Mouse (Mus musculus): ENCODE results near the gene Lhx2. TPM values are rescaled to one million over a fixed set of nuclear protein-coding genes. Genes with fewer than 3 reads are reported as not detected.

Lhx2 gene
- polyA plus RNA-seq, 1 experiment, result 0.08 TPM

DNA sequence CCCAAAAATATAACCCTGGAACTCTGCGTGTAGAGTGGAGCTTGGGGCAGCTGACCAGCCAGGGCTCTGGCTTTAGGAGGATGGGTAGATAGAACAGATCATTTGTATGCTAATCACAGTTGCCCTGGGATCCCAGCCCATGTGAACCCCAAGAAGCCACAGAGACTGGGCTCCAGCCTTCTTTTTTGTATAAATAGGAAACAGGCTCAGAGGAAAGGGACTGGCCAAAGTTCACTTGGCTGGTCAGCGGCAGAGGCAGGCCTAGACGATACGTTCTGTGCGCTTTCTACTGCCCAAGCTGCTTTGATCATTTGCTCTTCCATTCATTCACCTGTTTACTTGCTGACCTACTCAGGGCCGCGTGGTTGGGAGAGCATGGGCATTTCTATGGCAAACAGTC is 27.1 kb downstream of the Lhx2 start:
- 47% methylated on average over 7 of the region's 7 CpGs for WGBS
- no peaks in the 10 kb centered on the region for H3K4me1 ChIP-seq (ENCODE audit: control insufficient read depth, insufficient read depth, low read length)
- no peak overlapping the region for H3K4me3 ChIP-seq (ENCODE audit: insufficient read depth, low read depth, low read length)
- no peaks in the 10 kb centered on the region for H3K36me3 ChIP-seq (ENCODE audit: control insufficient read depth, insufficient read depth, low read length)
- H3K27me3 ChIP-seq (replicated peaks; ENCODE audit: control insufficient read depth, insufficient read depth, low read length), result 0 out of 2 replicates have a peak, but pooled peaks cover 2% of the 10 kb centered on the region
- no peak overlapping the region for H3K27ac ChIP-seq (ENCODE audit: insufficient read depth, low read depth, low read length)
- TF ChIP-seq CTCF (conservative IDR thresholded peaks at IDR 0.05; ENCODE audit: insufficient read depth, insufficient read length, low read depth, low read length) (no peak), POLR2A (IDR thresholded peaks at IDR 0.05; ENCODE audit: low read depth, low read length) (no peak)
- DNase-seq, result peak; percentile 57

DNA sequence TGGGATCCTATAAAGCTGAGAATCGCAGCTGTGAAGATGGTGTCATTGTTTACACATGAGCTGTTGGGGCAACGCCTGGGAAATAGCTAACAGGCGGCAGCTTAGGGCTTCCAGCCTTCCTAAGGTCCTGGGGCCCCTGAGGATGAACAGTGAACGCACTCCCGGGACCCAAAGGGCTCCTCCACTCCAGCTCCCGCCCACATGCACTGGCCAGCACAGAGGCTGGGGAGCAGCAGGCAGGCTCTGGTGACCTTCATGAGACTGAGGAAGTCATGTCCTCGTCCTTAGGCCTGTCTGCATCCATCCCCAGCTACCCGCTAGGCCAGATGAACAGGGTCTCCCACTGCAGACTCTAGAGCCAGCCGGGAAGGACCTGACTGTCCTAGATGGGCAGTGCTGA is 27.9 kb downstream of the Lhx2 start:
- H3K27ac ChIP-seq (ENCODE audit: insufficient read depth, low read depth, low read length), result no peak overlapping the region
- no peak overlapping the region for H3K4me3 ChIP-seq (ENCODE audit: insufficient read depth, low read depth, low read length)
- TF ChIP-seq CTCF (conservative IDR thresholded peaks at IDR 0.05; ENCODE audit: insufficient read depth, insufficient read length, low read depth, low read length) (no peak), POLR2A (IDR thresholded peaks at IDR 0.05; ENCODE audit: low read depth, low read length) (no peak)
- DNase-seq, result no peak
- no peaks in the 10 kb centered on the region for H3K4me1 ChIP-seq (ENCODE audit: control insufficient read depth, insufficient read depth, low read length)
- H3K27me3 ChIP-seq (replicated peaks; ENCODE audit: control insufficient read depth, insufficient read depth, low read length), result 0 out of 2 replicates have a peak, but pooled peaks cover 2% of the 10 kb centered on the region
- WGBS, result 30% methylated on average over 9 of the region's 9 CpGs
- no peaks in the 10 kb centered on the region for H3K36me3 ChIP-seq (ENCODE audit: control insufficient read depth, insufficient read depth, low read length)

DNA sequence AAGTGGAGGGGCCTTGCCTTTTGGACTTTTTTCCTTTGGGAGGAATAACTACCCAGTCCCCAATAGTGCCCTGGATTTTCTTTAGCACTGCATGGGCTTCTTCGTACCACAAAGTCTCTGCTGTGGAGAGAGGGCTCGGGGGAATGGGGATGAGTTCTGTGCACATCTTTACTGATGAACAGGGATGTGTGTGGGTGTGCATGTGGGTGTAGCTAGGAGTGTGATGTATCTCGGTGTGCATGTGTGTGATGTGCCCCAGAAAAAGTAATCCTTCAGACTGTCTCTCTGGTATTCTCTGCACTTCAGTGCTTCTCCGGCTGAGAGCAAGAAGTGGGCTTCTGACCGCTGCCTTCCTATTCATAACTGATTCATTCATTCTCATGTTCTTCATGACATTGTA is 28.8 kb downstream of the Lhx2 start:
- WGBS, result 76% methylated on average over 5 of the region's 5 CpGs
- Histone ChIP-seq H3K27ac (ENCODE audit: insufficient read depth, low read depth, low read length) (no peak overlapping the region), H3K27me3 (replicated peaks; ENCODE audit: control insufficient read depth, insufficient read depth, low read length) (0 out of 2 replicates have a peak, but pooled peaks cover 2% of the 10 kb centered on the region), H3K36me3 (ENCODE audit: control insufficient read depth, insufficient read depth, low read length) (no peaks in the 10 kb centered on the region), H3K4me1 (ENCODE audit: control insufficient read depth, insufficient read depth, low read length) (no peaks in the 10 kb centered on the region), H3K4me3 (ENCODE audit: insufficient read depth, low read depth, low read length) (no peak overlapping the region)
- DNase-seq, result no peak
- no peak for TF ChIP-seq CTCF (conservative IDR thresholded peaks at IDR 0.05; ENCODE audit: insufficient read depth, insufficient read length, low read depth, low read length)
- TF ChIP-seq POLR2A (IDR thresholded peaks at IDR 0.05; ENCODE audit: low read depth, low read length), result no peak

DNA sequence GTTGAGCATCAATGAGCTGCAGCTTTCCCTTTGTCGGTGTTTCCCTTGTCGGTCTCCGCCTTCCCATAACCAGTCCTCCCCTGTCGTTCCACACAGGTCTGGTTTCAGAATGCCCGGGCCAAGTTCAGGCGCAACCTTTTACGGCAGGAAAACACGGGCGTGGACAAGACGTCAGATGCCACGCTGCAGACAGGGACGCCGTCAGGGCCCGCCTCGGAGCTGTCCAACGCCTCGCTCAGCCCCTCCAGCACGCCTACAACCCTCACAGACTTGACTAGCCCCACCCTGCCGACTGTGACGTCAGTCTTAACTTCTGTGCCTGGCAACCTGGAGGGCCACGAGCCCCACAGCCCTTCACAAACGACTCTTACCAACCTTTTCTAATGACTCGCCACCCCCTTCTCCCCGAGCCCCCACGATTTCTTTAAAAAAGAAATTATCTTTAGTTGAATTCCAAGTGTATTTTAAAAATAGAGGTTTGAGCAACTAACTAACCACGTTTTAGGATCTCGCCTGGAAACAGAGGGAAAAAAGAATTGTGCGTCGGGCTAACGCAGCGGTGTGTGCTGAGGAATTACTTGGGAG is 29.8 kb downstream of the Lhx2 start:
- peak overlapping the region; percentile 25 for H3K4me3 ChIP-seq (ENCODE audit: insufficient read depth, low read depth, low read length)
- no peak overlapping the region for H3K27ac ChIP-seq (ENCODE audit: insufficient read depth, low read depth, low read length)
- H3K27me3 ChIP-seq (replicated peaks; ENCODE audit: control insufficient read depth, insufficient read depth, low read length), result 0 out of 2 replicates have a peak, but pooled peaks cover 2% of the 10 kb centered on the region
- peak; percentile 57 for DNase-seq
- no peaks in the 10 kb centered on the region for H3K36me3 ChIP-seq (ENCODE audit: control insufficient read depth, insufficient read depth, low read length)
- no peak for TF ChIP-seq POLR2A (IDR thresholded peaks at IDR 0.05; ENCODE audit: low read depth, low read length)
- WGBS, result 9% methylated on average over 31 of the region's 31 CpGs
- no peaks in the 10 kb centered on the region for H3K4me1 ChIP-seq (ENCODE audit: control insufficient read depth, insufficient read depth, low read length)

DNA sequence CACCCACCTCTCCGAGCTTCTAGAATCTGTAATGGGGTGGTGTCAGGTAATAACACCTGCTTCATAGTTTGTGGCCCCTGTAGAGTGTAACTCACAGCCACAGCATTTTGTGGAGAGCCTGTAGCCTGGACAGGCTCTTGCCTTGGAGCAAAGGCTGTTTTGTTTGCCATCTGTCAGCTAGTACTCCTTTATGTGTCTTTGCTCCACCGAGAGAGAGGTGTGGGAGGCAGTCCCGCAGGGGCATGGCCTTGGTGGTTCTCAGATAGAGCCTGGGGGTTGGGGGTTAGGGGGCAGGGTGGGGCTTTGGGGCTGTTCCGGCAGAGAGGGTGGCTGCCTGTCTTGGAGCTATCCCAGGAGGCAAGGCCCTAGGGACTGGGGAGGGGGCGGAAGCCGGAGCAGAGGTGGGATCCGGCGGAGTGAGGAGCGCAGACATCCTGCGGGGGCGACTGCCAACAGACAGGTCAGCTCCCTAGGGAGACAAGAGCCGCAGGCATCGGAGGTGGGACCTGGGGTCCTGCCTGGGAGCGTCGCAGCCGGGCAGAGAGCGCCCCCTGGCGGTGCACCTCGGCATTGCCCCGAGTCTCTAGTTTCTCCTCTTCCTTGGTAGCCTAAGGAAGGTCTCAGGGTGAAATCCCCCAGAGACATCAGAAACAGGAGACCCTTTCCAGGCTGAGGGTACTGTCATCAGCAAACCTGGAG is 36.7 kb downstream of the Lhx2 start:
- Histone ChIP-seq H3K36me3 (ENCODE audit: control insufficient read depth, insufficient read depth, low read length) (no peaks in the 10 kb centered on the region), H3K27ac (ENCODE audit: insufficient read depth, low read depth, low read length) (no peak overlapping the region), H3K4me1 (ENCODE audit: control insufficient read depth, insufficient read depth, low read length) (no peaks in the 10 kb centered on the region), H3K4me3 (ENCODE audit: insufficient read depth, low read depth, low read length) (no peak overlapping the region), H3K27me3 (replicated peaks; ENCODE audit: control insufficient read depth, insufficient read depth, low read length) (0 out of 2 replicates have a peak, but pooled peaks cover 2% of the 10 kb centered on the region)
- DNase-seq, result peak; percentile 66
- WGBS, result 10% methylated on average over 20 of the region's 20 CpGs
- no peak for TF ChIP-seq POLR2A (IDR thresholded peaks at IDR 0.05; ENCODE audit: low read depth, low read length)
- peak; percentile 79 for TF ChIP-seq CTCF (conservative IDR thresholded peaks at IDR 0.05; ENCODE audit: insufficient read depth, insufficient read length, low read depth, low read length)

DNA sequence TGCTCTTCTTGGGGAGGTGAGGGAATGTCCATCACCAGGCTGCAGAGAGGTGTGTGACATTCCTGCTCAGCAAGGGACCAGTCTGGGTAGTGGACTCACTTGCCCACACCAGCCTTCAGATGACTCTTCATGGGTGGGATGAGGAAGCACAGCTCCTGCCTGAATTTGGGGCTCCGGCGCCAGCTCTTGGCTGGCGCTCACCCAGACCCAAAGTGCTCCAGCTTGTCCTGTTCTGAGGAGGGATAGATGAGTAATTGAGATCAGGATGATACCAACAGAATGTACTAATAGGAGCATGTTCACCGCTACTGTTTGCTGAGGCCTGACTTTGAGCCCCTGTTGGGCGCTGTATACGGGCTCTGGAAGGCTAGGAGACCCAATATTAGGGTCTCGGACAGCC is 38.2 kb downstream of the Lhx2 start:
- 92% methylated on average over 7 of the region's 7 CpGs for WGBS
- TF ChIP-seq CTCF (conservative IDR thresholded peaks at IDR 0.05; ENCODE audit: insufficient read depth, insufficient read length, low read depth, low read length) (no peak), POLR2A (IDR thresholded peaks at IDR 0.05; ENCODE audit: low read depth, low read length) (no peak)
- H3K27ac ChIP-seq (ENCODE audit: insufficient read depth, low read depth, low read length), result no peak overlapping the region

DNA sequence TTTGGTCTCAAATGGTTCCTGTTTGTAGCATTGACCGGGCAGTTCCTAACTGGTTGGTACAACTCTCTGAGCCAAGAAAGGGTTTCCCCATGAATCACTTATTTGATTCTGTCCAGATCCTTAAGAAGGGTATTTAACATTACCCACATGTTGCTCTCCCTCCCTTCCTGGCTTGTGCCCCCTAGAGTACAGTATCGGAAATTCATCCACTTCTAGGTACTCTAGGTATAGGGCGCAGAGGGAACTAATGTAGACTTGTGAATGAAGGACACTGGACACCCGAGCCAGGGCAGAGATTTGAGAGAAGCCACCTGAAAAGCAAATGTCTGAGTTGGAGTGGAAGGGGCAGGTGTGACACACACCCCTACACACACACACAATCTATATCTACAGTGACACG is 39.3 kb downstream of the Lhx2 start:
- H3K36me3 ChIP-seq (ENCODE audit: control insufficient read depth, insufficient read depth, low read length), result no peaks in the 10 kb centered on the region
- H3K27ac ChIP-seq (ENCODE audit: insufficient read depth, low read depth, low read length), result no peak overlapping the region
- H3K4me1 ChIP-seq (ENCODE audit: control insufficient read depth, insufficient read depth, low read length), result no peaks in the 10 kb centered on the region
- no peak overlapping the region for H3K4me3 ChIP-seq (ENCODE audit: insufficient read depth, low read depth, low read length)
- no peak for TF ChIP-seq POLR2A (IDR thresholded peaks at IDR 0.05; ENCODE audit: low read depth, low read length)
- no peak for TF ChIP-seq CTCF (conservative IDR thresholded peaks at IDR 0.05; ENCODE audit: insufficient read depth, insufficient read length, low read depth, low read length)
- 31% methylated on average over 5 of the region's 5 CpGs for WGBS
- no peak for DNase-seq
- 0 out of 2 replicates have a peak, but pooled peaks cover 2% of the 10 kb centered on the region for H3K27me3 ChIP-seq (replicated peaks; ENCODE audit: control insufficient read depth, insufficient read depth, low read length)

More for the DNA sequence above, 38.2 kb downstream of the Lhx2 start:
- Histone ChIP-seq H3K4me1 (ENCODE audit: control insufficient read depth, insufficient read depth, low read length) (no peaks in the 10 kb centered on the region), H3K27me3 (replicated peaks; ENCODE audit: control insufficient read depth, insufficient read depth, low read length) (0 out of 2 replicates have a peak, but pooled peaks cover 2% of the 10 kb centered on the region), H3K4me3 (ENCODE audit: insufficient read depth, low read depth, low read length) (no peak overlapping the region), H3K36me3 (ENCODE audit: control insufficient read depth, insufficient read depth, low read length) (no peaks in the 10 kb centered on the region)
- no peak for DNase-seq
